Mouse (Mus musculus) hindbrain, embryonic 10.5 days (tissue): ENCODE results near the gene Mrpl52. TPM values are rescaled to one million over a fixed set of nuclear protein-coding genes. Genes with fewer than 3 reads are reported as not detected.
A peak's percentile ranks its signal among the peaks of the same experiment; 100 is the strongest.

ENCODE experiments used
- DNase-seq: peaks from one replicate; pipeline ENCODE4 v3.0.0-alpha.2; 2017; ENCODE audit warnings: low spot score
- H3K27ac ChIP-seq: fragments of 300-500 bp; sonication (generic); 2 replicates; pipeline ENCODE4 v1.5.1; 2016; ENCODE audit warnings: mild to moderate bottlenecking, moderate library complexity
- H3K27me3 ChIP-seq: fragments of 300-500 bp; sonication (generic); 2 replicates; pipeline ENCODE4 v1.6.1; 2016; ENCODE audit warnings: mild to moderate bottlenecking; ENCODE audit not compliant: poor library complexity, insufficient read depth, severe bottlenecking
- H3K36me3 ChIP-seq: fragments of 300-500 bp; sonication (generic); 2 replicates; pipeline ENCODE4 v1.6.1; 2016; ENCODE audit warnings: mild to moderate bottlenecking, moderate library complexity
- H3K4me1 ChIP-seq: fragments of 300-500 bp; sonication (generic); replicated peaks from 2 replicates; pipeline ENCODE4 v1.6.1; 2016; ENCODE audit warnings: mild to moderate bottlenecking
- H3K4me3 ChIP-seq: fragments of 300-500 bp; sonication (generic); 2 replicates; pipeline ENCODE4 v1.5.1; 2016; ENCODE audit warnings: mild to moderate bottlenecking, moderate library complexity
- H3K9me3 ChIP-seq: fragments of 300-500 bp; sonication (generic); 2 replicates; pipeline ENCODE4 v1.6.1; 2016; ENCODE audit warnings: mild to moderate bottlenecking, moderate library complexity
- WGBS: fragments of 180-500 bp; shearing (Covaris S2); methylation state at CpG from one replicate; pipeline ENCODE4 v1.1.7; 2016; 5-methylcytosine and 5-hydroxymethylcytosine counted together
- polyA plus RNA-seq: library from polyadenylated mRNA; unstranded; fragments of >200 nt; fragmentation: Nextera tagmentation; extraction: Ambion mirVana; gene quantifications from 2 replicates; pipeline ENCODE4 v1.2.1, GENCODE M21; 2016

The Mrpl52 gene
- polyA plus RNA-seq, 1 experiment from 2014 or later, result 224 TPM

GRCm38 (mm10) chr14:54472671-54473070, 46.0 kb downstream of the Mrpl52 start:
- H3K4me3 ChIP-seq, result no peak overlapping the region
- H3K27me3 ChIP-seq, result peaks cover 21% of the 10 kb centered on the region
- no peaks in the 10 kb centered on the region for H3K9me3 ChIP-seq
- peaks cover 28% of the 10 kb centered on the region for H3K4me1 ChIP-seq
- peaks cover 36% of the 10 kb centered on the region for H3K36me3 ChIP-seq
- H3K27ac ChIP-seq, result no peak overlapping the region
- WGBS, result 83% methylated on average over 5 of the region's 5 CpGs
- no peak for DNase-seq

DNA sequence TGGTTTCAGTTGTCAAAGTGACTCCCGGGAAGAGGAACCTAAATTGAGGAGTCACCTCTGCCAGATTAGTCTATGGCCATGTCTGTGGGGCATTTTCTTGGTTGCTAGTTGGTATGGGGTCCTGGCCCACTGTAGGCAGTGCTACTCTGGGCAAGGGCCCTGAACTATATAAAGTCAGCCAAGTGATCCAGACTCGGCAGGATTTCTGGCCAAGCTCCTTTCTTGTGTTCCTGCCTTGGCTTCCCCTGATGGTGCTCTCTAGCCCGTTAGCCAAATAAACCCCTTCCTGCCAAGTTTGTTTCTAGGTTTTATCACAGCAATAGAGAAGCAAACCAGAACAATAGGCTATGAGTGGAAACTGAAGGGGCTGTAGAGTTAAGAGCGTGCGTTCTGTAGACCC, 48.0 kb downstream of the Mrpl52 start:
- Histone ChIP-seq H3K36me3 (peaks cover 15% of the 10 kb centered on the region), H3K4me3 (no peak overlapping the region), H3K4me1 (peaks cover 44% of the 10 kb centered on the region), H3K27ac (no peak overlapping the region), H3K9me3 (no peaks in the 10 kb centered on the region), H3K27me3 (peaks cover 41% of the 10 kb centered on the region)
- no peak for DNase-seq
- WGBS, result 91% methylated on average over 5 of the region's 5 CpGs

DNA sequence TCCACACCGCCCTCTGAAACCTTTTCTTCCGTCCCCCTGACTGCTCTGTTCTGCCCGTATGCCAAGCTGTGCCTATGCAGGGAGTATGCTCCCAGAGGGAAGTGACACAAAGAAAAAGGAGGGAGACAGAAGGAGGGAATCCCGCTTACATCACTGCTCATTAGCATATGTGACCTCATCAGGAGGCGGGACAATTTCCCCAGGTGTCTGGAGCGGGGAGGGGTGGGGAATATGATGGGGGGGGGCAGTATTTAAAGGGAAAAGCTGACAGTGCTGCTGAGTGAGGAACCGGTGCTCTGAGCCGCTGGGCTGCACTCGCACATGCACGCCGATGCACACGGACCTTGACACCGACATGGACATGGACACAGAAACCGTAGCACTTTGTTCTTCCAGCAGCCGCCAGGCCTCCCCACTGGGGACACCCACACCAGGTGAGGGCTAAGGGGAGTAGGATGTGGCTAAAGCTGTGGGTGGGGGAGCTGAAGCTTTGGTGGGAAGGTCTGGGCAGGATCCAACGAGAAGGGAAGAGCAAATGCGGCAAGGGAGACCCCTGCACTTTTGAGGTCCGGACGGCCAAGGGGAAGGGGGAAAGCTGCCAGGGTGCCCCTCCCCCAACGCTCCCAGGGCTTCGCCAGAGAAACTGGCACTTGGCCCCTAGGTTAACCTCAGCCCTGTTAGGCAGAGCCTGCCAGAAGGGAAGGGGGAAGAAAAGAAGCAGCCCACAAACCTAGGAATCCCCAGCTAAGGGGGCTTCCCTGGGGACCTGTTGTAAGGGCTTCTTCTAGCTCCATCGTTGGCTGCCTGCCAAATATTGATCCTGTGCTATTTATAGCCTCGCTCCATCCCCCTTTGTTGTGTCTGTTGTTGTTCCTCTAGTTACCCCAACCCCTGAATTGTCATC, 49.5 kb downstream of the Mrpl52 start, which contains the start of gene Rem2:
Rem2 (plus strand) TSS at position 160 of the 904 bp plus-strand sequence.
- WGBS, result under 1% methylated on average over 23 of the region's 23 CpGs
- H3K4me1 ChIP-seq, result peaks cover 56% of the 10 kb centered on the region
- H3K9me3 ChIP-seq, result no peaks in the 10 kb centered on the region
- H3K4me3 ChIP-seq, result peak within 1 kb of the TSS; percentile 66
- H3K27ac ChIP-seq, result peak within 1 kb of the TSS; percentile 92
- 0 out of 2 replicates have a peak, but pooled peaks cover 7% of the 10 kb centered on the region for H3K36me3 ChIP-seq
- peaks cover 55% of the 10 kb centered on the region for H3K27me3 ChIP-seq
- DNase-seq, result peak; percentile 81

GRCm38 (mm10) chr14:54477172-54477909, 50.6 kb downstream of the Mrpl52 start:
- no peak for DNase-seq
- Histone ChIP-seq H3K4me1 (peaks cover 56% of the 10 kb centered on the region), H3K9me3 (no peaks in the 10 kb centered on the region), H3K27ac (peak overlapping the region; percentile 92), H3K36me3 (no peaks in the 10 kb centered on the region), H3K27me3 (peaks cover 59% of the 10 kb centered on the region), H3K4me3 (peak overlapping the region; percentile 66)
- 63% methylated on average over 15 of the region's 15 CpGs for WGBS

Other genes starting within 250 kb of the Mrpl52 start
- 243 and 271 TPM in 2 replicates for gene Dad1, start 172.8 kb upstream of the Mrpl52 start, polyA plus RNA-seq
- gene Abhd4, start 172.7 kb upstream of the Mrpl52 start, polyA plus RNA-seq, result 39.6 and 44.7 TPM in 2 replicates
- not detected in 2 replicates for gene Olfr49, start 142.0 kb upstream of the Mrpl52 start, polyA plus RNA-seq
- 47.1 and 48.4 TPM in 2 replicates for gene Oxa1l, start 66.1 kb upstream of the Mrpl52 start, polyA plus RNA-seq
- gene Slc7a7, start 9.1 kb upstream of the Mrpl52 start, polyA plus RNA-seq, result 5.0 and 5.5 TPM in 2 replicates
- 75.1 and 76.1 TPM in 2 replicates for gene Mmp14, start 4.7 kb downstream of the Mrpl52 start, polyA plus RNA-seq
- 30.9 and 32.4 TPM in 2 replicates for gene Lrp10, start 37.2 kb downstream of the Mrpl52 start, polyA plus RNA-seq
- gene Rem2, start 49.2 kb downstream of the Mrpl52 start, polyA plus RNA-seq, result 20.8 and 40.2 TPM in 2 replicates
- gene Prmt5, start 90.6 kb downstream of the Mrpl52 start, polyA plus RNA-seq, result 133 and 145 TPM in 2 replicates
- 47.5 and 55.0 TPM in 2 replicates for gene Haus4, start 127.7 kb downstream of the Mrpl52 start, polyA plus RNA-seq
- 66.2 and 81.3 TPM in 2 replicates for gene Ajuba, start 150.6 kb downstream of the Mrpl52 start, polyA plus RNA-seq
- 8.3 and 9.5 TPM in 2 replicates for gene 4931414P19Rik, start 179.1 kb downstream of the Mrpl52 start, polyA plus RNA-seq
- gene Psmb5, start 191.1 kb downstream of the Mrpl52 start, polyA plus RNA-seq, result 500 and 517 TPM in 2 replicates
- gene Psmb11, start 194.5 kb downstream of the Mrpl52 start, polyA plus RNA-seq, result 0.04 and 0.16 TPM in 2 replicates
- not detected in 2 replicates for gene Gm17606, start 214.0 kb downstream of the Mrpl52 start, polyA plus RNA-seq
- 4.5 and 7.1 TPM in 2 replicates for gene Cdh24, start 214.5 kb downstream of the Mrpl52 start, polyA plus RNA-seq